Mouse (Mus musculus) thymus, adult 2 months (tissue): ENCODE measurements at regions not wholly inside any gene's neighbourhood (a gene's known extent, or its start where the extent isn't known, plus 50 kb on each side); places are given as distances from the start of the nearest gene placed in this dataset.

Source experiments
- CTCF ChIP-seq: fragments of 200-500 bp; IDR thresholded peaks from 2 replicates; pipeline ENCODE4 v1.5.1; 2012; ENCODE audit warnings: mild to moderate bottlenecking, control low read depth, low read length, moderate library complexity, borderline replicate concordance; ENCODE audit not compliant: control insufficient read depth, poor library complexity, insufficient read depth; ENCODE audit errors: extremely low read depth
- POLR2A ChIP-seq: fragments of 200-500 bp; IDR thresholded peaks from 2 replicates; pipeline ENCODE4 v1.6.1; 2012; ENCODE audit warnings: mild to moderate bottlenecking, low read length, control low read depth, moderate library complexity; ENCODE audit not compliant: control insufficient read depth, poor library complexity, insufficient read depth; ENCODE audit errors: extremely low read depth

- no peak for TF ChIP-seq CTCF
- TF ChIP-seq POLR2A, result no peak
Measured at GRCm38 (mm10) chr10:121174022-121174421, 140.3 kb downstream of the Wif1 start.
